Mouse (Mus musculus): Measurements from ENCODE around the gene Art1.

GRCm38 (mm10) chr7:102153691-102154090 is 52.1 kb downstream of the Art1 start:
- no peak for TF ChIP-seq CTCF (IDR thresholded peaks at IDR 0.05; ENCODE audit: control insufficient read depth, insufficient read depth, low read length)
- TF ChIP-seq POLR2A (IDR thresholded peaks at IDR 0.05; ENCODE audit: borderline replicate concordance, control insufficient read depth, low read depth, low read length), result no peak

All from bone marrow, adult 2 months (tissue).